Mouse (Mus musculus) heart, postnatal 0 days (tissue): ENCODE results near the gene Fgfr2.

ENCODE experiments used
- CTCF ChIP-seq: IDR thresholded peaks from 2 replicates; pipeline ENCODE4 v1.5.1; 2016; ENCODE audit warnings: antibody characterized with exemption, control low read depth, low read depth
- EP300 ChIP-seq: IDR thresholded peaks from 2 replicates; pipeline ENCODE4 v1.6.1; 2016; ENCODE audit warnings: antibody characterized with exemption, low read depth

GRCm38 (mm10) chr7:132377913-132378312, 745.2 kb downstream of the Fgfr2 start:
- TF ChIP-seq CTCF (no peak), EP300 (no peak)
